Mouse (Mus musculus) forebrain, embryonic 13.5 days (tissue): Measurements from ENCODE around the gene Derl3. TPM values are rescaled to one million over a fixed set of nuclear protein-coding genes. Genes with fewer than 3 reads are reported as not detected.

Source experiments
- ATAC-seq: fragments of 200-750 bp; cut with Nextera tagmentation; 2 replicates; pipeline ENCODE4 v1.8.0; 2017
- H3K27ac ChIP-seq: fragments of 300-500 bp; sonication (generic); 2 replicates; pipeline ENCODE4 v1.5.1; 2015; ENCODE audit warnings: inconsistent platforms, mild to moderate bottlenecking, moderate library complexity
- H3K27me3 ChIP-seq: fragments of 300-500 bp; sonication (generic); 2 replicates; pipeline ENCODE4 v1.6.1; 2015; ENCODE audit warnings: mild to moderate bottlenecking, inconsistent platforms
- H3K36me3 ChIP-seq: fragments of 300-500 bp; sonication (generic); 2 replicates; pipeline ENCODE4 v1.6.1; 2015; ENCODE audit warnings: mild to moderate bottlenecking, inconsistent platforms; ENCODE audit not compliant: poor library complexity, severe bottlenecking
- H3K4me1 ChIP-seq: fragments of 300-500 bp; sonication (generic); 2 replicates; pipeline ENCODE4 v1.6.1; 2015; ENCODE audit warnings: inconsistent platforms
- H3K4me2 ChIP-seq: fragments of 300-500 bp; sonication (generic); 2 replicates; pipeline ENCODE4 v1.6.1; 2015; ENCODE audit warnings: inconsistent platforms, mild to moderate bottlenecking, moderate library complexity
- H3K4me3 ChIP-seq: fragments of 300-500 bp; sonication (generic); 2 replicates; pipeline ENCODE4 v1.5.1; 2015; ENCODE audit warnings: mild to moderate bottlenecking, inconsistent platforms
- H3K9ac ChIP-seq: fragments of 300-500 bp; sonication (generic); 2 replicates; pipeline ENCODE4 v1.6.1; 2015; ENCODE audit warnings: mild to moderate bottlenecking, inconsistent platforms
- H3K9me3 ChIP-seq: fragments of 300-500 bp; sonication (generic); replicated peaks from 2 replicates; pipeline ENCODE4 v1.6.1; 2016; ENCODE audit warnings: inconsistent platforms
- WGBS: fragments of 180-500 bp; shearing (Covaris S2); methylation state at CpG from one replicate; pipeline ENCODE4 v1.1.7; 2015; 5-methylcytosine and 5-hydroxymethylcytosine counted together
- polyA plus RNA-seq: library from polyadenylated mRNA; unstranded; fragments of >200 nt; fragmentation: Nextera tagmentation; extraction: Ambion mirVana; gene quantifications from 2 replicates; pipeline ENCODE4 v1.2.1, GENCODE M21; 2015

The Derl3 gene
- polyA plus RNA-seq, 1 experiment from 2014 or later = 3.1 TPM

DNA sequence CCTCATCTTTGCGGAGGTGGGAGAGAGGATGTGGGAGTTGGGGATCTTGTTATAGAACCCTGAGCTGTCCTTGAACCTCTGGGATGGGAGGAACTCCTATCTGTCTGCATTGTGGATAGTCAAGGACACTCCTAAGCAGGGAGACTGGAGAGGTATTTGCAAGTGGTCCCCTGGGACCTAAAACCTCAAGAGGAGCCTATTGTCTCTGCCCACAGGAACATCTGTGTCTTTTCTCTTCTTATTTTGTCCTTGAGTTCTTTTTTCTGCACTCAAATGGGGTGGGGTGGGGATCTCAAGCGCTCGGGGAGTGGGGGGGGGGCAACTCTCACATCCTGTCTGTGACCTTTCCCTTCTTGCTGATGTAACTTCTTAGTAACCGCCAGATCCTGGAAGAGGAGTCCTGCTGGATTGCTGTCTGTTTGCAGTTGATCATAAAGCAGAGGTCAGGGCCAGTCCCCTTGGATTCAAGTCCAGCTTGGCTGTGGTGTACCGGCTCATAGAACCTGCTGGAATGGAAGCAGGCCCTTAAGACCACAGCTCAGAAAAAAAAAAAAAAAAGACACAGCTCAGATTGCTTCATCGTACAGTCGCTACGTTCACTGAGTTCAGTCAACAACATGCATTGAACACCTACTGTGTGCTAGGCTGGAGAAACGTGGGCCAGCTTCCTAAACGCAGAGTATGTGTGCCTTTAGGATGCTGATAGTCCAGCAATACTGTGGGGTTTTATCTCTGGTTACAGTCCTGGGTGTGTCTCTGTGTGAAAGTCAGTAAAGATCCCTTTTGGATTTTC lies 44.8 kb downstream of the Derl3 start:
- Histone ChIP-seq H3K9ac (no peak overlapping the region), H3K4me1 (peaks cover 17% of the 10 kb centered on the region), H3K27ac (no peak overlapping the region), H3K27me3 (peaks cover 46% of the 10 kb centered on the region), H3K4me3 (no peak overlapping the region), H3K9me3 (no peaks in the 10 kb centered on the region), H3K36me3 (no peaks in the 10 kb centered on the region), H3K4me2 (no peak overlapping the region)
- 60% methylated on average over 10 of the region's 10 CpGs for WGBS
- ATAC-seq = no peak

DNA sequence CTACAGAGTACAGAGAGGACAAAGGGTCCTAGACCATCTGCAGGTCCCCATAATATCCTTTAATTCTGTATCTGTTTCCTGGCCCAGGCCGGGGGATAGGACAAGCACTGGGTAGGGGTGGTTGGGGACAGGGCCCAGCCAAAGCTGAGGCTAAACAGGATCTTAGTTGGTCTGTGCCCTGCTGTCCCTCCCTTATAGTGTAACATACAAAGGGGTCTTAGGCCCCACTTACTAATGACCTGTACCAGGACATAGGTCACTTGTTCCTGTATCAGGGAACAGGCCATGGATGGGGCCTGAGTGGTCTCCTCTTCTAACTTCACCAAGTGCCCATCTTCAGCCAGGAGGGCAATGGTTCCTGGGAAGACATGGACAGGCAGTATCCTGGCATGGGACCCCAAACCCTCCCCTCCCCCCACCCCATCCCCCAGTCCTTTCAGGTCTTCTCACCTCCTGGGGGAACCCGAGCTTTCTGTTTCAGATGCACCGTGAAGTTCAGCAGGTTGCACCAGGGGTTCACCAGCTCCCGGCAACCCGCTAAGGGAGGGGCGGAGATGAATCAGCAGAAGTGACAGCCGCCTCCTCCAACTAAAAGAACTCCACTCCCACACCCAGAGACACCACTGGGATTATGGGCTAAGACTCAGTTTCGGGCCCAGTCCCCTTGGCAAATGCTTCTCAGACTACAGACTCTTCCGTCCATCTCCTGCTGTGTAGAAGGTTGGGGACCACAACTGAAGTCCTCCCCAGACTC lies 46.4 kb downstream of the Derl3 start:
- H3K4me1 ChIP-seq = peaks cover 24% of the 10 kb centered on the region
- no peak overlapping the region for H3K4me2 ChIP-seq
- H3K27ac ChIP-seq = no peak overlapping the region
- H3K9me3 ChIP-seq = no peaks in the 10 kb centered on the region
- H3K9ac ChIP-seq = no peak overlapping the region
- ATAC-seq = no peak
- 56% methylated on average over 9 of the region's 9 CpGs for WGBS
- H3K36me3 ChIP-seq = no peaks in the 10 kb centered on the region
- H3K4me3 ChIP-seq = no peak overlapping the region
- peaks cover 33% of the 10 kb centered on the region for H3K27me3 ChIP-seq

DNA sequence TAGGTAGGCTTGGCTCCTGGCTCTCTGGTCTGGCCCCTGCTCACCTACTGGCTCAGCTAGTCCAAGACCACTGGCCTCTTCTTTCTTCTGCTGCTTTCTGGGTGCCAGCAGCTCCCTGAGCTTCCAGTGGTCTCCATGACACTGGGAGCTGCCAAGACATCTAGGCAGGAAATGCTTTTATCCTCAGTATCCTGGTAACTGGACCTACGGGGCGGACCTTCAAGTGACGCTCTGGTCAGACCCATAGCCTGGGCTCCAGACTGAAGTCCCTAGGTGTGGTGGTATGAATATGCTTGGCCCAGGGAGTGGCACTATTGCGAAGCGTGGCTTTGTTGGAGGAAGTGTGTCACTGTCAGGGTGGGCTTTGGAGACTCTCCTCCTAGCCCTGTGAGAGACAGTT lies 47.3 kb downstream of the Derl3 start, which contains the start of gene Gm867:
Gm867 (minus strand) TSS at position 153 of the 400 bp plus-strand sequence.
- ATAC-seq = no peak
- Histone ChIP-seq H3K9ac (no peak within 1 kb of the TSS), H3K9me3 (no peaks in the 10 kb centered on the region), H3K4me1 (peaks cover 18% of the 10 kb centered on the region), H3K4me2 (no peak within 1 kb of the TSS), H3K27ac (no peak within 1 kb of the TSS), H3K27me3 (peaks cover 25% of the 10 kb centered on the region), H3K4me3 (no peak within 1 kb of the TSS), H3K36me3 (no peaks in the 10 kb centered on the region)
- WGBS = 92% methylated on average over 5 of the region's 5 CpGs

- H3K9ac ChIP-seq = no peak overlapping the region
These were observed 48.0 kb downstream of the Derl3 start for GRCm38 (mm10) chr10:75941042-75941824.

DNA sequence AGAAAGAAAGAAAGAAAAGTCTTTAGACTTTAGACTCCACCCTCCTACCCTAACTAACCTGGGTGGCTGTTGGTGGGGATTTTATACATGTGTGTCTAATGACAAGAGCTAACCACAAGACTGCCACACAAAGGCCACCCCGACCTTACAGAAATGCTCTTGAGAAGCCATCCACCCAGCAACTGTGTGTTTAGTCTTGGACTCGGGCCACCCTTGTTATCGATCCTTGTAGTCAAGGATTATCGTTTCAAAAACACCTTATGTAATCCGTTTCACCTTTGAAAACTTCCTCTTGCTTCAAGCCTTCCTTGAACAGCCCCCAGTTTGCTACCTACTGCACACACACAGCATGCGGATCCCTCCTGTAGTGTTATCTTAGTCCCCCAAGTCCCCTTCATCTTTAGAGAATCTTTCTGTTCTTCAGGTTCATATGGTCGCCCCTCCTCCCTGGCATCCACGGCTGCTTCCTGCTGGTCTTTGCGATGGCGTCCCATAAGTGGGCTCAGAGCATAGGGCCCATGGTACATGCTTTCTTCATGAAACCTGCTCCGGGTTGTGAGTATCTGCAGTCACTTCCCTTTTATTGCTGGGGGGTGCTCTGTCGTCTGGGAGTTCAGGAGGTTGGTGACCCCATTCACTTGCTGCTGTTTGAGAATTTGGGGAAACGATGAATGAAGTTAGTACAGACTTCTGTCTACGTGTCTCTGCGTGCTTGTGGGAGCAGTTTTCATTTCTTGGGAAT lies 49.7 kb downstream of the Derl3 start, which contains the start of gene Vpreb3:
Vpreb3 (plus strand) TSS at position 322 of the 742 bp plus-strand sequence.
- Histone ChIP-seq H3K4me3 (no peak within 1 kb of the TSS), H3K27ac (no peak within 1 kb of the TSS; the same call in 1 of the 2 replicates), H3K4me2 (no peak within 1 kb of the TSS), H3K4me1 (peaks cover 9% of the 10 kb centered on the region; the same call in 1 of the 2 replicates), H3K9me3 (no peaks in the 10 kb centered on the region), H3K27me3 (peaks cover 2% of the 10 kb centered on the region; the same call in 1 of the 2 replicates), H3K9ac (no peak within 1 kb of the TSS), H3K36me3 (no peaks in the 10 kb centered on the region)
- 85% methylated on average over 15 of the region's 15 CpGs for WGBS
- ATAC-seq = no peak

More at GRCm38 (mm10) chr10:75941042-75941824, 48.0 kb downstream of the Derl3 start:
- peaks cover 19% of the 10 kb centered on the region for H3K27me3 ChIP-seq
- ATAC-seq = no peak
- no peak overlapping the region for H3K4me3 ChIP-seq
- H3K4me2 ChIP-seq = no peak overlapping the region
- H3K36me3 ChIP-seq = no peaks in the 10 kb centered on the region
- no peaks in the 10 kb centered on the region for H3K9me3 ChIP-seq
- no peak overlapping the region for H3K27ac ChIP-seq
- WGBS = 60% methylated on average over 9 of the region's 9 CpGs
- H3K4me1 ChIP-seq = peaks cover 11% of the 10 kb centered on the region

DNA sequence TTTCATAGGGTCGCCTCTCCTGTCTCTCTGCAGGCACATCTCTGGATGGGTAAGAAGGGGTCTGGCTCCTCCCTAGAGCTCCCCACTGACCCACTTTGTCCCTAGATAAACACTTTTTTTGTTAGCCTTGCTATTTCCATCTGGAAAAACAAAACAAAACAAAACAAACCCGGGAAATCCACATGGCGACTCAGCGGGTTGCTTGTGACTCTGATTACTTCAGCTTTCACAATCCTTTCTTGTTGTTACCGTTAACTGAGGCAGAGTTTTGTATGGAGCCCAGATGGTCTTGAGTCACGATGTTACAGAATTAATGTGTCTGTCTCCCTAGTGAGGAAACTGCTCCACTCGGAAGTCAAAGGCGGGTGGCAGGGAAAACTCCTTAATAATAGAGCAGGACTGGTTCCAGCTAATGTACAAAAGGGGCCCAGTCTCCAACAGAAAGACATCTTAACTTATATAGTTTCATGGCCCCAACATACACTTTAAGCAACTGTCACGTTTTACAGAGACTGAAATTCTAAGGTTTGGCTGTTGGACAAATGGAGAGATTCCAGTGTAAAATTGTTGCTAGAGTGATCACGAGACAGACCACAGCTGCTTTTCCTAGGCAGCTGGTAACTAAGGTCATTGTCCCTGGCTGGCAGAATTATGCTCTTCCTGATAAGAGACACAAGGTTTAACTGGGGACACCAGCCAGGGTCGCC lies 51.0 kb downstream of the Derl3 start:
- no peaks in the 10 kb centered on the region for H3K36me3 ChIP-seq
- H3K9me3 ChIP-seq = no peaks in the 10 kb centered on the region
- H3K27ac ChIP-seq = peak overlapping the region; percentile 22; the same call in 1 of the 2 replicates
- no peak overlapping the region for H3K9ac ChIP-seq
- no peak for ATAC-seq
- H3K27me3 ChIP-seq = peaks cover under 1% of the 10 kb centered on the region
- 25% methylated on average over 11 of the region's 11 CpGs for WGBS
- H3K4me3 ChIP-seq = no peak overlapping the region
- H3K4me1 ChIP-seq = peaks cover 9% of the 10 kb centered on the region; the same call in 1 of the 2 replicates
- H3K4me2 ChIP-seq = no peak overlapping the region

GRCm38 (mm10) chr10:75945213-75945612 lies 52.0 kb downstream of the Derl3 start:
- whole genome bisulfite sequencing = 90% methylated on average over 7 of the region's 7 CpGs
- H3K36me3 ChIP-seq = no peaks in the 10 kb centered on the region
- H3K4me2 ChIP-seq = no peak overlapping the region
- no peak overlapping the region for H3K27ac ChIP-seq
- H3K9me3 ChIP-seq = no peaks in the 10 kb centered on the region
- H3K4me3 ChIP-seq = no peak overlapping the region
- H3K27me3 ChIP-seq = peaks cover 10% of the 10 kb centered on the region
- no peak overlapping the region for H3K9ac ChIP-seq
- peaks cover 9% of the 10 kb centered on the region; the same call in 1 of the 2 replicates for H3K4me1 ChIP-seq
- no peak for ATAC-seq

Other genes with a start within 250 kb of the Derl3 start
- 0.97 and 1.1 TPM in 2 replicates for gene Susd2, start 249.4 kb upstream of the Derl3 start, polyA plus RNA-seq
- gene Cabin1, start 129.1 kb upstream of the Derl3 start, polyA plus RNA-seq = 36.9 and 46.1 TPM in 2 replicates
- gene Ddt, start 120.0 kb upstream of the Derl3 start, polyA plus RNA-seq = 72.2 and 87.4 TPM in 2 replicates
- not detected in 2 replicates for gene Gm20441, start 112.5 kb upstream of the Derl3 start, polyA plus RNA-seq
- 0.45 and 0.52 TPM in 2 replicates for gene Gstt3, start 112.0 kb upstream of the Derl3 start, polyA plus RNA-seq
- gene Gstt1, start 94.8 kb upstream of the Derl3 start, polyA plus RNA-seq = 6.4 and 6.5 TPM in 2 replicates
- gene Gstt4, start 70.9 kb upstream of the Derl3 start, polyA plus RNA-seq = not detected in 2 replicates
- 4.0 and 4.4 TPM in 2 replicates for gene Gstt2, start 56.0 kb upstream of the Derl3 start, polyA plus RNA-seq
- gene Mif, start 33.2 kb upstream of the Derl3 start, polyA plus RNA-seq = 1,962 and 1,979 TPM in 2 replicates
- 336 and 349 TPM in 2 replicates for gene Smarcb1, start 28.2 kb downstream of the Derl3 start, polyA plus RNA-seq
- 10.3 and 13.3 TPM in 2 replicates for gene Chchd10, start 39.7 kb downstream of the Derl3 start, polyA plus RNA-seq
- 20.8 and 25.9 TPM in 2 replicates for gene Mmp11, start 43.1 kb downstream of the Derl3 start, polyA plus RNA-seq
- 0.26 TPM in 1 of 2 replicates, not detected in the other for gene Gm867, start 47.3 kb downstream of the Derl3 start, polyA plus RNA-seq
- not detected in 2 replicates for gene Vpreb3, start 49.6 kb downstream of the Derl3 start, polyA plus RNA-seq
- 0.09 TPM in 1 of 2 replicates, not detected in the other for gene Gm5134, start 61.1 kb downstream of the Derl3 start, polyA plus RNA-seq
- gene Zfp280b, start 139.2 kb downstream of the Derl3 start, polyA plus RNA-seq = 15.7 and 16.1 TPM in 2 replicates
- not detected in 2 replicates for gene Slc5a4b, start 217.5 kb downstream of the Derl3 start, polyA plus RNA-seq